ENCODE assay signal across 29 mouse cellular contexts in the genomic region with DNA sequence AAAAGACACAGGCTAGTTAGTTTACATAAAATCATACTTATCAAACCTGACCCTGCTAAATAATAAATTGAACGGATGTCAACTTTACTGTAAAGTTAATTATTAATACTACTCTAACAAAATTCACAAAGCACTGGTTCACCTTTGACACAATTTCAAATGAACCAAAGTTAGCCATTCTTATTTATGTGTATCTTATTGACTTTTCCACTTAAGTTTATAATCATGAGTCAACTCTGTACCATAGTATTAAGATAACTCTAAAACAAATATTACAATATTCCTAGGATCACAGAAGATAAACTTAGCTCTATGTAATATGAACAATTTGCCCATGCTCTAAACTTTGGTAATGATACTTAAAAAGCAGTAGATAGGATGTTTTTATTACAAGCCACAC.
DNase-seq lines count a peak whose midpoint lies in the region; ATAC-seq and TF ChIP-seq lines count a peak whose summit lies in the region.
"Had no signal": no experiment of that assay in that cellular context is flagged by ENCODE, and none has a peak within 500 bp of the region (broad histone marks: within the 10 kb centered on the region; RNA-seq: fewer than 3 reads in every experiment).

No protein-coding gene starts in this region.

- ATAC-seq in intestine, embryonic 15.5 days: peak; percentile 58
- ATAC-seq in intestine, postnatal 0 days: peak; percentile 36; the same call in 1 of the 2 replicates
- ATAC-seq in stomach, embryonic 16.5 days (ENCODE audit: insufficient read depth, low FRiP score): peak; percentile 64; the same call in 1 of the 2 replicates
- ATAC-seq: activated CD4-positive, CD25-positive, alpha-beta regulatory T cell, adult 4 months; CD4-positive, CD25-positive, alpha-beta regulatory T cell, adult 4 months; forebrain, embryonic 14.5 days; Patski had no signal

- no peak overlapping the region for H3K4me3 ChIP-seq in intestine, embryonic 15.5 days (replicated peaks)
- H3K4me3 ChIP-seq in intestine, postnatal 0 days (ENCODE audit: low read depth, low read length): no peak overlapping the region
- no peak overlapping the region for H3K4me3 ChIP-seq in stomach, embryonic 16.5 days (replicated peaks; ENCODE audit: low read length)
- H3K4me3 ChIP-seq: embryonic facial prominence, embryonic 13.5 days; embryonic facial prominence, embryonic 15.5 days; erythroblast, embryonic 14.5 days; forebrain, embryonic 10.5 days; forebrain, embryonic 12.5 days had no signal

- H3K9me3 ChIP-seq in intestine, embryonic 15.5 days: no peaks in the 10 kb centered on the region
- H3K9me3 ChIP-seq in intestine, postnatal 0 days (ENCODE audit: control insufficient read depth): no peaks in the 10 kb centered on the region
- no peaks in the 10 kb centered on the region for H3K9me3 ChIP-seq in stomach, embryonic 16.5 days (replicated peaks; ENCODE audit: control insufficient read depth, low read length)
- H3K9me3 ChIP-seq: embryonic facial prominence, embryonic 13.5 days; embryonic facial prominence, embryonic 15.5 days; forebrain, embryonic 10.5 days; forebrain, embryonic 12.5 days; G1E had no signal

- no peak overlapping the region for H3K9ac ChIP-seq in intestine, embryonic 15.5 days
- no peak overlapping the region for H3K9ac ChIP-seq in intestine, postnatal 0 days (ENCODE audit: low read depth, low read length)
- H3K9ac ChIP-seq in stomach, embryonic 16.5 days (ENCODE audit: low read length): no peak overlapping the region
- H3K9ac ChIP-seq: embryonic facial prominence, embryonic 13.5 days; embryonic facial prominence, embryonic 15.5 days; forebrain, embryonic 12.5 days had no signal

- DNase-seq in kidney, adult 9 months: peak; percentile 5
- DNase-seq in kidney, postnatal 10 days: no peak
- no peak for DNase-seq in adrenal gland, adult 2 months
- DNase-seq in heart, postnatal 10 days: no peak
- no peak for DNase-seq in right cerebral cortex, postnatal 25 days
- DNase-seq: adrenal gland, postnatal 10 days; adrenal gland, postnatal 25 days; B cell, adult 2 months; cerebellum, adult 11 months; cerebellum, adult 18-20 months; cerebellum, adult 8-10 months; cerebellum, adult 9-11 months; cerebellum, postnatal 14 days; cerebellum, postnatal 36 days; embryo, embryonic 11 days had no signal

- H3K36me3 ChIP-seq in intestine, embryonic 15.5 days: no peaks in the 10 kb centered on the region
- no peaks in the 10 kb centered on the region for H3K36me3 ChIP-seq in intestine, postnatal 0 days (ENCODE audit: control insufficient read depth, insufficient read depth)
- peaks cover 5% of the 10 kb centered on the region; the same call in 1 of the 2 replicates for H3K36me3 ChIP-seq in stomach, embryonic 16.5 days (ENCODE audit: control insufficient read depth, insufficient read depth, low read length)

- no peak for TF ChIP-seq CTCF in intestine, postnatal 0 days (IDR thresholded peaks at IDR 0.05; ENCODE audit: low read depth)

- H3K4me2 ChIP-seq in intestine, embryonic 15.5 days (replicated peaks): no peak overlapping the region
- H3K4me2 ChIP-seq in intestine, postnatal 0 days (replicated peaks; ENCODE audit: low read depth): no peak overlapping the region
- no peak overlapping the region for H3K4me2 ChIP-seq in stomach, embryonic 16.5 days (ENCODE audit: low read depth, low read length)
- H3K4me2 ChIP-seq: embryonic facial prominence, embryonic 13.5 days; embryonic facial prominence, embryonic 15.5 days; forebrain, embryonic 12.5 days had no signal

- no peak overlapping the region for H3K27ac ChIP-seq in intestine, embryonic 15.5 days
- H3K27ac ChIP-seq in intestine, postnatal 0 days (ENCODE audit: low read depth, low read length): no peak overlapping the region
- no peak overlapping the region for H3K27ac ChIP-seq in stomach, embryonic 16.5 days (ENCODE audit: low read length)
- H3K27ac ChIP-seq: embryonic facial prominence, embryonic 13.5 days; embryonic facial prominence, embryonic 15.5 days; forebrain, embryonic 10.5 days; forebrain, embryonic 12.5 days had no signal

- intact Hi-C loops in heart, postnatal 10 days (cut with DNase I): no loop called here

- H3K27me3 ChIP-seq in intestine, embryonic 15.5 days (replicated peaks): no peaks in the 10 kb centered on the region
- H3K27me3 ChIP-seq in intestine, postnatal 0 days (replicated peaks; ENCODE audit: control insufficient read depth, insufficient read depth, low read length): no peaks in the 10 kb centered on the region
- H3K27me3 ChIP-seq in stomach, embryonic 16.5 days (ENCODE audit: control insufficient read depth, insufficient read depth, low read length): no peaks in the 10 kb centered on the region
- H3K27me3 ChIP-seq: CH12.LX; embryonic facial prominence, embryonic 13.5 days; embryonic facial prominence, embryonic 15.5 days; Patski had no signal

- 83% methylated on average over 1 of the region's 1 CpGs for WGBS in intestine, embryonic 15.5 days
- 35% methylated on average over 1 of the region's 1 CpGs for WGBS in intestine, postnatal 0 days
- WGBS in stomach, embryonic 16.5 days: 65% methylated on average over 1 of the region's 1 CpGs

- no peaks in the 10 kb centered on the region for H3K4me1 ChIP-seq in intestine, embryonic 15.5 days (replicated peaks)
- H3K4me1 ChIP-seq in intestine, postnatal 0 days (replicated peaks; ENCODE audit: control insufficient read depth, insufficient read depth, low read length): 0 out of 2 replicates have a peak, but pooled peaks cover 3% of the 10 kb centered on the region
- H3K4me1 ChIP-seq in stomach, embryonic 16.5 days (ENCODE audit: control insufficient read depth, insufficient read depth, low read length): no peaks in the 10 kb centered on the region; the same call in 1 of the 2 replicates
- H3K4me1 ChIP-seq: embryonic facial prominence, embryonic 15.5 days had no signal
